Mouse (Mus musculus): Measurements from ENCODE around the gene Calb2.

DNA sequence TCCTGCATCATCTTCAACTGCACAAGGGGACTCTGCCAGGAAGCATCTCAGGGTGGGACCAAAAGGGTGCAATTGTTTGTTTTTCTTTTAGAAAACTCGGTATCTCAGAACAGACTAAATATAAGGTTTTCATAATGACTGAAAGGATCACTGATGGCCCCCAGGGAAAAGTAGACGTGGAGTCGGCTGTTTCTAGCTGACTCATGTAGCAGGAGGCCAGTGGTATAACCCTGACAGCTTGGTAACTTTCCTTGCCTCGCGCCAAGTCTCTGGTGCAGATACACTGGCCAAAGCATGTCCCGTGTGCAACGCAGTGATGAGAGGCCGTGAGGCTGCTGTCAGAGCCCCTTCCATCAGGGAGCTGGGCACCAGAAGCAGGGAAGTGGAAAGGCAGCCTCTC, 1.7 kb downstream of the Calb2 start:
- TF ChIP-seq PAX5 (IDR thresholded peaks at IDR 0.05; ENCODE audit: low read length) = no peak
- TF ChIP-seq JUND (conservative IDR thresholded peaks at IDR 0.05; ENCODE audit: low read depth, low read length) = no peak
- no peak for TF ChIP-seq TCF12 (IDR thresholded peaks at IDR 0.05; ENCODE audit: low read depth, low read length)
- TF ChIP-seq ELF1 (IDR thresholded peaks at IDR 0.05; ENCODE audit: low read depth, low read length) = no peak
- TF ChIP-seq CTCF (conservative IDR thresholded peaks at IDR 0.05 in 1 of 2, IDR thresholded peaks at IDR 0.05 in 1 of 2; ENCODE audit: low read depth in 2 of 2, low read length in 2 of 2) = no peak

Measured in CH12.LX (cell line).